Mouse (Mus musculus) liver, adult 2 months (tissue): ENCODE data around the gene Ankrd34a. TPM values are rescaled to one million over a fixed set of nuclear protein-coding genes. Genes with fewer than 3 reads are reported as not detected.

Experiments used
- DNase-seq: peaks from one replicate; pipeline ENCODE4 v3.0.0-alpha.2; 2011; ENCODE audit warnings: low read depth, low spot score; ENCODE audit errors: extremely low read depth
- H3K27ac ChIP-seq: fragments of 200-500 bp; replicated peaks from 2 replicates; pipeline ENCODE4 v1.5.1; 2012; ENCODE audit warnings: low read depth, mild to moderate bottlenecking, control low read depth, inconsistent platforms, low read length; ENCODE audit not compliant: insufficient read depth
- H3K27me3 ChIP-seq: fragments of 200-500 bp; 2 replicates; pipeline ENCODE4 v1.6.1; 2012; ENCODE audit warnings: mild to moderate bottlenecking, moderate library complexity, low read length, inconsistent platforms; ENCODE audit not compliant: control insufficient read depth, insufficient read depth
- H3K36me3 ChIP-seq: fragments of 200-500 bp; 2 replicates; pipeline ENCODE4 v1.6.1; 2012; ENCODE audit warnings: low read length, inconsistent platforms; ENCODE audit not compliant: control insufficient read depth, insufficient read depth
- H3K4me1 ChIP-seq: fragments of 200-500 bp; 2 replicates; pipeline ENCODE4 v1.6.1; 2011; ENCODE audit warnings: low read length; ENCODE audit not compliant: control insufficient read depth, insufficient read depth
- H3K4me3 ChIP-seq: fragments of 200-500 bp; 2 replicates; pipeline ENCODE4 v1.5.1; 2011; ENCODE audit warnings: low read depth, mild to moderate bottlenecking, control low read depth, low read length, moderate library complexity; ENCODE audit not compliant: insufficient read depth
- H3K79me2 ChIP-seq: fragments of 200-500 bp; 2 replicates; pipeline ENCODE4 v1.6.1; 2012; ENCODE audit warnings: inconsistent platforms, mild to moderate bottlenecking, low read length, moderate library complexity; ENCODE audit not compliant: control insufficient read depth, insufficient read depth
- H3K9ac ChIP-seq: fragments of 200-500 bp; 2 replicates; pipeline ENCODE4 v1.6.1; 2012; ENCODE audit warnings: low read depth, mild to moderate bottlenecking, control low read depth, inconsistent platforms, low read length
- CTCF ChIP-seq: fragments of 200-500 bp; IDR thresholded peaks from 2 replicates; pipeline ENCODE4 v1.5.1; 2011; ENCODE audit warnings: low read depth, low read length, control low read depth
- POLR2A ChIP-seq: fragments of 200-500 bp; IDR thresholded peaks from 2 replicates; pipeline ENCODE4 v1.6.1; 2011; ENCODE audit warnings: low read length, control low read depth; ENCODE audit not compliant: insufficient read depth; ENCODE audit errors: extremely low read depth
- WGBS: fragments of 180-500 bp; shearing (Covaris S2); methylation state at CpG from one replicate; pipeline ENCODE4 v1.1.7; 2018; 5-methylcytosine and 5-hydroxymethylcytosine counted together
- polyA plus RNA-seq: library from polyadenylated mRNA; depleted of rRNA; stranded (reverse); fragments of >200 nt; gene quantifications from 2 replicates; pipeline ENCODE4 v1.2.3, GENCODE M21; 2012
- total RNA-seq: library from RNA; depleted of rRNA; stranded (reverse); fragments of >200 nt; gene quantifications from 2 replicates; pipeline ENCODE4 v1.2.3, GENCODE M21; 2014

Ankrd34a gene
- total and polyA plus RNA-seq, 2 experiments: 0.07 TPM; not detected in 1

GRCm38 (mm10) chr3:96563911-96564632 is 32.4 kb upstream of the Ankrd34a start:
- TF ChIP-seq POLR2A: no peak
- no peak for TF ChIP-seq CTCF
- peak overlapping the region; percentile 21; the same call in 1 of the 2 replicates for H3K9ac ChIP-seq
- peak; percentile 60 for DNase-seq
- H3K27me3 ChIP-seq: no peaks in the 10 kb centered on the region
- H3K27ac ChIP-seq: peak overlapping the region; percentile 65
- H3K4me1 ChIP-seq: peaks cover 19% of the 10 kb centered on the region
- H3K79me2 ChIP-seq: peaks cover 3% of the 10 kb centered on the region; the same call in 1 of the 2 replicates
- H3K4me3 ChIP-seq: no peak overlapping the region
- 29% methylated on average over 10 of the region's 10 CpGs for WGBS
- peaks cover 24% of the 10 kb centered on the region for H3K36me3 ChIP-seq

DNA sequence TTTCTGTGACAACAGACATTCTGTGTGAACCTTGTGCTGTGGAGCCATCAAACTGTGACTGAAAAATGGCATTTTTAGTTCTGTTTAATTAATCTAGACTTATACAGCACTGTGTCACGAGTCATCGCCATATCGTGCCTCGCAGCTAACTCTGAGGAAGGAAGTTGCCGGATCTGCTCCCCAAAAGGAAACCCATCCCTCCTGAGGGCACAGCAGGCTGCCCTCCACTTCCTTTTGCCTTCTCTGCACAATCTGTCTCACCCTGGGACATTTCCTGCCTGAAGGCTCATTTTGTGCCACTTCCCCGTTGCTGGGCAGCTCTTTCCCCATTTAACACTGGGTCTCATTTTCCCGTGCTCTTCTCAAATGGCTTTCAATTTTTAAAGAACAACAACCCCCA is 31.8 kb upstream of the Ankrd34a start:
- H3K4me1 ChIP-seq: peaks cover 17% of the 10 kb centered on the region
- WGBS: 63% methylated on average over 7 of the region's 7 CpGs
- peaks cover 3% of the 10 kb centered on the region; the same call in 1 of the 2 replicates for H3K79me2 ChIP-seq
- H3K9ac ChIP-seq: 0 out of 2 replicates have a peak overlapping the region, but pooled peaks have one; percentile 16
- peaks cover 18% of the 10 kb centered on the region for H3K36me3 ChIP-seq
- peak; percentile 40 for DNase-seq
- TF ChIP-seq CTCF (no peak), POLR2A (no peak)
- H3K4me3 ChIP-seq: no peak overlapping the region
- H3K27ac ChIP-seq: peak overlapping the region; percentile 65
- no peaks in the 10 kb centered on the region for H3K27me3 ChIP-seq

DNA sequence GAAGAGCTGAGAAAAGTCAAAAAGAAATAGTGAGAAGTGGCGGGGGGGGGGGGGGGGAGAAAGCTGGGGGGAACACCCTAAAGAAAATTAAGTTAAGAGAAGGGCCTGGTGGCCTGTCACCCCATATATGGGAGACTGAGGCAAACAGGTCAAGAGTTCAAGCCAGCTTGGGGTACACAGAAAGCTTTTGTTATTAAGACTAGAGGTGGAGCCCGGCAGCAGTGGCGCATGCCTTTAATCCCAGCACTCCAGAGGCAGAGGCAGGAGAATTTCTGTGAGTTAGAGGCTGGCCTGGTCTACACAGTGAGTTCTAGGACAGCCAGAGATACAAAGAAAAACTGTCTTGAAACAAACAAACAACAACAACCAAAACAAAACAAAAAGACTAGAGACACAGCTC is 31.3 kb upstream of the Ankrd34a start:
- no peak overlapping the region for H3K9ac ChIP-seq

GRCm38 (mm10) chr3:96566661-96567450 is 29.6 kb upstream of the Ankrd34a start:
- peaks cover 24% of the 10 kb centered on the region for H3K4me1 ChIP-seq
- H3K27ac ChIP-seq: no peak overlapping the region
- TF ChIP-seq POLR2A (0 out of 2 replicates have a peak, but pooled peaks have one; percentile 41), CTCF (no peak)
- H3K79me2 ChIP-seq: no peaks in the 10 kb centered on the region
- WGBS: 62% methylated on average over 8 of the region's 8 CpGs
- no peak overlapping the region for H3K9ac ChIP-seq
- H3K36me3 ChIP-seq: no peaks in the 10 kb centered on the region; the same call in 1 of the 2 replicates
- DNase-seq: peak; percentile 71
- no peaks in the 10 kb centered on the region for H3K27me3 ChIP-seq
- no peak overlapping the region for H3K4me3 ChIP-seq

More for the DNA sequence above, 31.3 kb upstream of the Ankrd34a start:
- Histone ChIP-seq H3K27ac (peak overlapping the region; percentile 33), H3K36me3 (peaks cover 14% of the 10 kb centered on the region), H3K4me1 (peaks cover 19% of the 10 kb centered on the region), H3K27me3 (no peaks in the 10 kb centered on the region), H3K4me3 (no peak overlapping the region), H3K79me2 (no peaks in the 10 kb centered on the region)
- WGBS: 87% methylated on average over 3 of the region's 3 CpGs
- no peak for DNase-seq
- no peak for TF ChIP-seq CTCF
- no peak for TF ChIP-seq POLR2A

- TF ChIP-seq CTCF: no peak
- no peak for TF ChIP-seq POLR2A
- no peak overlapping the region for H3K9ac ChIP-seq
- no peak for DNase-seq
- peaks cover 35% of the 10 kb centered on the region for H3K4me1 ChIP-seq
- no peaks in the 10 kb centered on the region for H3K79me2 ChIP-seq
- no peaks in the 10 kb centered on the region for H3K27me3 ChIP-seq
- no peak overlapping the region for H3K4me3 ChIP-seq
- H3K36me3 ChIP-seq: no peaks in the 10 kb centered on the region
- WGBS: 78% methylated on average over 8 of the region's 8 CpGs
- no peak overlapping the region for H3K27ac ChIP-seq
Observed at GRCm38 (mm10) chr3:96568605-96569004, 27.8 kb upstream of the Ankrd34a start.
